Mouse (Mus musculus): ENCODE data around the gene Gm21477. TPM values are rescaled to one million over a fixed set of nuclear protein-coding genes. Genes with fewer than 3 reads are reported as not detected.
"Not testable (repeated sequence)": the region's sequence is repeated elsewhere in the genome, so short reads cannot be mapped to it uniquely, and the experiment has no call there.

The Gm21477 gene
- polyA plus RNA-seq (2014; fragmentation: Nextera tagmentation; extraction: Ambion mirVana): not detected in 2 replicates

DNA sequence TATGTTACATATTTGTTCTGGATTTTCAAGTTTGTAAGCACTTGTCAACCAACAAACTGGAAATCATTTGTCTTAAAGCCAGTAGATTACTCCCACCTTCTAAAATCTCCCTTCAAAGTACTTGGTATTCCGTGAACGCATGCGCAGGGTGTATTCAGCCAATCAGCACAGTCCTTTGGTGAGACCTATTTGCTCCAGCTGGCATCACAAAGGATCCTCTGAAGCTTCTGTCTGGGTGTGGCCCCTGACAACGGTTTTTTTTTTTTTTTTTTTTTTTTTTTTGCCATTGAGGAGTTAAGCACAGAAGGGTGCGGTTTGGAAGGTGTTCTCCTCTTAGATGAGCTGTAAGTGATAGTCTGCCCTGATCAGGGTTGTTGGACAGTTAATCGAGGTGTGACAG lies at the start of gene Gm21477:
Gm21477 (plus strand) TSS at position 301 of the 400 bp plus-strand sequence.
- not testable (repeated sequence) for H3K27me3 ChIP-seq (ENCODE audit: control insufficient read depth, insufficient read depth, low read length); ATAC-seq (ENCODE audit: low FRiP score); H3K27ac ChIP-seq (ENCODE audit: low read depth, low read length); DNase-seq (ENCODE audit: low spot score); H3K9ac ChIP-seq (ENCODE audit: low read depth, low read length); H3K4me2 ChIP-seq (replicated peaks; ENCODE audit: low read depth, low read length); H3K36me3 ChIP-seq (ENCODE audit: control insufficient read depth, insufficient read depth, low read length); H3K9me3 ChIP-seq (ENCODE audit: control insufficient read depth, low read length); H3K4me3 ChIP-seq (ENCODE audit: low read depth, low read length); H3K4me1 ChIP-seq (replicated peaks; ENCODE audit: control insufficient read depth, insufficient read depth, low read length)
- WGBS: no CpG with 5 or more reads among the region's 6 CpGs

Data from hindbrain, embryonic 11.5 days (tissue).